8 mouse cellular contexts compared by ENCODE assay signal in genomic region chr10:32889652-32890506, GRCm38 (mm10). TPM values are rescaled to one million over a fixed set of nuclear protein-coding genes. Genes with fewer than 3 reads are reported as not detected.
DNase-seq lines count a peak whose midpoint lies in the region; ATAC-seq and TF ChIP-seq lines count a peak whose summit lies in the region.

Nkain2 (minus strand) TSS chr10:32890462.

- H3K4me3 ChIP-seq in ES-E14 (ENCODE audit: insufficient read depth in 1 of 2, low read depth in 1 of 2, low read length in 2 of 2, poor library complexity in 1 of 2, severe bottlenecking in 1 of 2) = peak within 1 kb of the TSS; percentile 83 to 91
- H3K4me3 ChIP-seq in cerebellum, adult 2 months (replicated peaks; ENCODE audit: insufficient read depth, low read depth, low read length) = peak within 1 kb of the TSS; percentile 65

- no peaks in the 10 kb centered on the region for H3K27me3 ChIP-seq in cerebellum, adult 2 months (ENCODE audit: control insufficient read depth, insufficient read depth, low read length)

- under 1% methylated on average over 68 of the region's 81 CpGs for WGBS in cerebellum, adult 2 months

- H3K9me3 ChIP-seq in ES-E14 (ENCODE audit: control insufficient read depth, insufficient read depth, low read depth, low read length) = no peaks in the 10 kb centered on the region

- no peak for ATAC-seq in megakaryocyte-erythroid progenitor cell, adult 5-6 weeks (replicated peaks; ENCODE audit: low FRiP score, low TSS enrichment, poor library complexity, severe bottlenecking)

- no peak for TF ChIP-seq CTCF in cerebellum, adult 2 months (IDR thresholded peaks at IDR 0.05; ENCODE audit: borderline replicate concordance, insufficient read depth, low read depth, low read length)

- H3K9ac ChIP-seq in ES-E14 (ENCODE audit: insufficient read depth, low read depth, low read length, poor library complexity, severe bottlenecking) = peak within 1 kb of the TSS; percentile 83

- no peaks in the 10 kb centered on the region for H3K36me3 ChIP-seq in ES-E14 (ENCODE audit: control insufficient read depth, insufficient read depth, low read length, poor library complexity, severe bottlenecking)

- H3K4me1 ChIP-seq in ES-E14 (ENCODE audit: control insufficient read depth in 2 of 2, insufficient read depth in 2 of 2, low read length in 2 of 2, poor library complexity in 1 of 2) = no peaks in the 10 kb centered on the region
- no peaks in the 10 kb centered on the region for H3K4me1 ChIP-seq in cerebellum, adult 2 months (ENCODE audit: control insufficient read depth, insufficient read depth, low read length)

- DNase-seq in ES-E14 (ENCODE audit: low read depth, low spot score) = peak; percentile 46
- peak; percentile 46 to 62 for DNase-seq in cerebellum, adult 2 months
- peak; percentile 41 for DNase-seq in forelimb bud, embryonic 11.5 days (ENCODE audit: low read depth, low spot score)
- DNase-seq in heart, postnatal 4 days = peak; percentile 57
- peak; percentile 65 to 74 for DNase-seq in layer of hippocampus, postnatal 10 days (ENCODE audit: low spot score in 2 of 2)
- DNase-seq in lung, postnatal 4 days = peak; percentile 5 to 32
- peak; percentile 78 for DNase-seq in right cerebral cortex, postnatal 25 days

- no peak within 1 kb of the TSS for H3K27ac ChIP-seq in ES-E14 (ENCODE audit: insufficient read depth, low read depth, low read length, poor library complexity, severe bottlenecking)
- no peak within 1 kb of the TSS; the same call in 1 of the 2 replicates for H3K27ac ChIP-seq in cerebellum, adult 2 months (ENCODE audit: insufficient read depth, low read length)

- in situ Hi-C loops in ES-E14 (cut with MboI; ENCODE audit: low sequenced_read_pairs in 2 of 2, unreplicated experiment in 2 of 2) = no loop called here

- no peak for TF ChIP-seq POLR2A in cerebellum, adult 2 months (IDR thresholded peaks at IDR 0.05; ENCODE audit: borderline replicate concordance, insufficient read depth, low read length)

TF ChIP-seq in ES-E14, 5 proteins besides CTCF, POLR2A, EP300 and RAD21:
- TF ChIP-seq MAFK (IDR thresholded peaks at IDR 0.05; ENCODE audit: insufficient read depth, low read depth, low read length) (no peak), HCFC1 (IDR thresholded peaks at IDR 0.05; ENCODE audit: borderline replicate concordance, insufficient read depth, low read length) (0 out of 2 replicates have a peak, but pooled peaks have one; percentile 21)

RNA-seq across cellular contexts. Expression of gene Nkain2, which starts in this region (rescaled TPM):
- 0.32 and 0.45 TPM in 2 replicates for total RNA-seq in ES-E14 (2012; rRNA removed)
- polyA plus RNA-seq in cerebellum, adult 2 months (2012; rRNA removed) = 12.4 and 15.8 TPM in 2 replicates
- under 1 TPM; 0.26 to 0.43 TPM for total RNA-seq in heart, postnatal 4 days (2021)
- 10 to 100 TPM; 30.7 TPM for total RNA-seq in layer of hippocampus, postnatal 10 days (2021)
- total RNA-seq in megakaryocyte-erythroid progenitor cell, adult 5-6 weeks (2014; fragmentation: Nextera tagmentation) = not detected in 2 replicates
- not detected in 2 replicates for total RNA-seq in megakaryocyte-erythroid progenitor cell, adult 5-6 weeks (2017)

Comparison
In these comparisons a context has a peak if more than half of its experiments do, and no peak if none do; other contexts are left out.
1. RNA of gene Nkain2 (total RNA-seq): 30.7 TPM in layer of hippocampus, postnatal 10 days; 0.32 to 0.45 TPM in ES-E14, 0.26 to 0.43 TPM in heart, postnatal 4 days and not detected in megakaryocyte-erythroid progenitor cell, adult 5-6 weeks; every median in the first group is over 10 times any median in the second.
2. Peak in DNase-seq, H3K4me3 ChIP-seq and H3K9ac ChIP-seq in ES-E14; RNA of the gene not detected or under 1 TPM.
3. Peak in DNase-seq in heart, postnatal 4 days; RNA of the gene not detected or under 1 TPM.
4. DNase-seq: peak in every context shown above with its lines; median percentile 78 in right cerebral cortex, postnatal 25 days; 70 in layer of hippocampus, postnatal 10 days; 57 in heart, postnatal 4 days; 54 in cerebellum, adult 2 months; 46 in ES-E14; 41 in forelimb bud, embryonic 11.5 days; 18 in lung, postnatal 4 days.